Mouse (Mus musculus): ENCODE results near the gene Dera. TPM values are rescaled to one million over a fixed set of nuclear protein-coding genes. Genes with fewer than 3 reads are reported as not detected.

Gene Dera
- polyA plus RNA-seq, 1 experiment, result 17.5 TPM

GRCm38 (mm10) chr6:137774166-137774565 lies 19.8 kb downstream of the Dera start:
- H3ac ChIP-seq (ENCODE audit: control insufficient read depth, insufficient read length), result no peak overlapping the region
- H3K27me3 ChIP-seq (ENCODE audit: control insufficient read depth, insufficient read depth, insufficient read length), result no peaks in the 10 kb centered on the region
- TF ChIP-seq TCF12 (IDR thresholded peaks at IDR 0.05; ENCODE audit: insufficient read depth, poor library complexity, severe bottlenecking) (no peak), USF1 (IDR thresholded peaks at IDR 0.05; ENCODE audit: low read depth) (no peak), TCF3 (IDR thresholded peaks at IDR 0.05; ENCODE audit: insufficient read length, low read depth) (no peak), MYOG (IDR thresholded peaks at IDR 0.05; ENCODE audit: control insufficient read depth in 1 of 3, insufficient read depth in 1 of 3, insufficient read length in 2 of 3, low read depth in 2 of 3) (no peak), CEBPB (IDR thresholded peaks at IDR 0.05; ENCODE audit: insufficient read depth, poor library complexity, severe bottlenecking) (no peak), E2F4 (IDR thresholded peaks at IDR 0.05; ENCODE audit: insufficient read depth) (no peak), REST (IDR thresholded peaks at IDR 0.05; ENCODE audit: insufficient read depth, insufficient read length) (no peak), MAX (IDR thresholded peaks at IDR 0.05; ENCODE audit: low read depth) (no peak), POLR2AphosphoS2 (IDR thresholded peaks at IDR 0.05; ENCODE audit: insufficient read length, low read depth) (no peak), MYOD1 (IDR thresholded peaks at IDR 0.05; ENCODE audit: control insufficient read depth in 1 of 3, insufficient read length in 2 of 3, low read depth in 2 of 3) (no peak), SRF (IDR thresholded peaks at IDR 0.05; ENCODE audit: control insufficient read depth, insufficient read length, low read depth) (no peak), POLR2A (IDR thresholded peaks at IDR 0.05; ENCODE audit: insufficient read length, low read depth) (no peak)
- H3K79me2 ChIP-seq (ENCODE audit: control insufficient read depth, insufficient read depth), result no peaks in the 10 kb centered on the region
- no peaks in the 10 kb centered on the region for H3K36me3 ChIP-seq (ENCODE audit: control insufficient read depth, insufficient read depth)
- peak overlapping the region; percentile 15 for H3K4me2 ChIP-seq (ENCODE audit: low read depth)
- H3K4me3 ChIP-seq, result no peak overlapping the region

GRCm38 (mm10) chr6:137775159-137775558 lies 20.8 kb downstream of the Dera start:
- Histone ChIP-seq H3K27me3 (ENCODE audit: control insufficient read depth, insufficient read depth, insufficient read length) (no peaks in the 10 kb centered on the region), H3K4me2 (ENCODE audit: low read depth) (no peak overlapping the region), H3ac (ENCODE audit: control insufficient read depth, insufficient read length) (no peak overlapping the region), H3K4me3 (no peak overlapping the region), H3K79me2 (ENCODE audit: control insufficient read depth, insufficient read depth) (no peaks in the 10 kb centered on the region), H3K36me3 (ENCODE audit: control insufficient read depth, insufficient read depth) (no peaks in the 10 kb centered on the region)
- TF ChIP-seq POLR2A (IDR thresholded peaks at IDR 0.05; ENCODE audit: insufficient read length, low read depth) (no peak), TCF12 (IDR thresholded peaks at IDR 0.05; ENCODE audit: insufficient read depth, poor library complexity, severe bottlenecking) (no peak), MYOG (IDR thresholded peaks at IDR 0.05; ENCODE audit: control insufficient read depth in 1 of 3, insufficient read depth in 1 of 3, insufficient read length in 2 of 3, low read depth in 2 of 3) (no peak), TCF3 (IDR thresholded peaks at IDR 0.05; ENCODE audit: insufficient read length, low read depth) (no peak), CEBPB (IDR thresholded peaks at IDR 0.05; ENCODE audit: insufficient read depth, poor library complexity, severe bottlenecking) (no peak), POLR2AphosphoS2 (IDR thresholded peaks at IDR 0.05; ENCODE audit: insufficient read length, low read depth) (no peak), MAX (IDR thresholded peaks at IDR 0.05; ENCODE audit: low read depth) (no peak), SRF (IDR thresholded peaks at IDR 0.05; ENCODE audit: control insufficient read depth, insufficient read length, low read depth) (no peak), USF1 (IDR thresholded peaks at IDR 0.05; ENCODE audit: low read depth) (no peak), E2F4 (IDR thresholded peaks at IDR 0.05; ENCODE audit: insufficient read depth) (no peak), REST (IDR thresholded peaks at IDR 0.05; ENCODE audit: insufficient read depth, insufficient read length) (no peak), MYOD1 (IDR thresholded peaks at IDR 0.05; ENCODE audit: control insufficient read depth in 1 of 3, insufficient read length in 2 of 3, low read depth in 2 of 3) (no peak)

GRCm38 (mm10) chr6:137776981-137777380 lies 22.6 kb downstream of the Dera start:
- no peak for TF ChIP-seq USF1 (IDR thresholded peaks at IDR 0.05; ENCODE audit: low read depth)
- no peak for TF ChIP-seq POLR2AphosphoS2 (IDR thresholded peaks at IDR 0.05; ENCODE audit: insufficient read length, low read depth)
- no peak for TF ChIP-seq CEBPB (IDR thresholded peaks at IDR 0.05; ENCODE audit: insufficient read depth, poor library complexity, severe bottlenecking)
- no peak for TF ChIP-seq POLR2A (IDR thresholded peaks at IDR 0.05; ENCODE audit: insufficient read length, low read depth)
- TF ChIP-seq SRF (IDR thresholded peaks at IDR 0.05; ENCODE audit: control insufficient read depth, insufficient read length, low read depth), result no peak
- no peak for TF ChIP-seq MAX (IDR thresholded peaks at IDR 0.05; ENCODE audit: low read depth)
- no peak for TF ChIP-seq E2F4 (IDR thresholded peaks at IDR 0.05; ENCODE audit: insufficient read depth)
- TF ChIP-seq REST (IDR thresholded peaks at IDR 0.05; ENCODE audit: insufficient read depth, insufficient read length), result no peak
- no peak for TF ChIP-seq TCF12 (IDR thresholded peaks at IDR 0.05; ENCODE audit: insufficient read depth, poor library complexity, severe bottlenecking)
- TF ChIP-seq MYOG (IDR thresholded peaks at IDR 0.05; ENCODE audit: control insufficient read depth in 1 of 3, insufficient read depth in 1 of 3, insufficient read length in 2 of 3, low read depth in 2 of 3), result no peak
- TF ChIP-seq MYOD1 (IDR thresholded peaks at IDR 0.05; ENCODE audit: control insufficient read depth in 1 of 3, insufficient read length in 2 of 3, low read depth in 2 of 3), result no peak
- TF ChIP-seq TCF3 (IDR thresholded peaks at IDR 0.05; ENCODE audit: insufficient read length, low read depth), result no peak
- Histone ChIP-seq H3K79me2 (ENCODE audit: control insufficient read depth, insufficient read depth) (no peaks in the 10 kb centered on the region), H3ac (ENCODE audit: control insufficient read depth, insufficient read length) (no peak overlapping the region), H3K4me3 (no peak overlapping the region), H3K27me3 (ENCODE audit: control insufficient read depth, insufficient read depth, insufficient read length) (no peaks in the 10 kb centered on the region), H3K36me3 (ENCODE audit: control insufficient read depth, insufficient read depth) (no peaks in the 10 kb centered on the region), H3K4me2 (ENCODE audit: low read depth) (no peak overlapping the region)

GRCm38 (mm10) chr6:137783899-137784637 lies 29.7 kb downstream of the Dera start:
- Histone ChIP-seq H3ac (ENCODE audit: control insufficient read depth, insufficient read length) (no peak overlapping the region), H3K36me3 (ENCODE audit: control insufficient read depth, insufficient read depth) (no peaks in the 10 kb centered on the region), H3K27me3 (ENCODE audit: control insufficient read depth, insufficient read depth, insufficient read length) (no peaks in the 10 kb centered on the region), H3K4me2 (ENCODE audit: low read depth) (peak overlapping the region; percentile 20), H3K4me3 (no peak overlapping the region), H3K79me2 (ENCODE audit: control insufficient read depth, insufficient read depth) (no peaks in the 10 kb centered on the region)
- TF ChIP-seq TCF12 (IDR thresholded peaks at IDR 0.05; ENCODE audit: insufficient read depth, poor library complexity, severe bottlenecking), result no peak
- peak in 1 of 3 experiments; percentile 47 for TF ChIP-seq MYOD1 (IDR thresholded peaks at IDR 0.05; ENCODE audit: control insufficient read depth in 1 of 3, insufficient read length in 2 of 3, low read depth in 2 of 3)
- TF ChIP-seq MYOG (IDR thresholded peaks at IDR 0.05; ENCODE audit: control insufficient read depth in 1 of 3, insufficient read depth in 1 of 3, insufficient read length in 2 of 3, low read depth in 2 of 3), result peak in 1 of 3 experiments; percentile 24
